In genomic region chr3:64842299-64842698, GRCm38 (mm10) we compare ENCODE assay signal across 10 mouse cellular contexts. TPM values are rescaled to one million over a fixed set of nuclear protein-coding genes. Genes with fewer than 3 reads are reported as not detected.
DNase-seq lines count a peak whose midpoint lies in the region; ATAC-seq and TF ChIP-seq lines count a peak whose summit lies in the region.
"Had no signal": no experiment of that assay in that cellular context is flagged by ENCODE, and none has a peak within 500 bp of the region (broad histone marks: within the 10 kb centered on the region; RNA-seq: fewer than 3 reads in every experiment).

No protein-coding gene starts in this region.

- TF ChIP-seq POLR2A in thymus, adult 2 months (IDR thresholded peaks at IDR 0.05; ENCODE audit: control insufficient read depth, extremely low read depth, insufficient read depth, low read length, poor library complexity): no peak

- peak; percentile 2 for DNase-seq in thymus, adult 2 months
- no peak for DNase-seq in thymus, postnatal 36 days
- DNase-seq in adrenal gland, adult 8-10 months: peak; percentile 4
- DNase-seq in embryo, embryonic 9.5 days (ENCODE audit: extremely low spot score): peak; percentile 61
- DNase-seq in hindbrain, postnatal 0 days (ENCODE audit: low spot score): peak; percentile 75
- peak; percentile 62 for DNase-seq in left cerebral cortex, postnatal 4 days
- DNase-seq in retina, embryonic 14.5 days (ENCODE audit: low spot score): peak; percentile 81

- 14% methylated on average over 4 of the region's 4 CpGs for WGBS in thymus, adult 2 months
- WGBS in hindbrain, postnatal 0 days: 18% methylated on average over 4 of the region's 4 CpGs

- H3K4me2 ChIP-seq in hindbrain, postnatal 0 days (ENCODE audit: low read depth, low read length): no peak overlapping the region

- H3K9ac ChIP-seq in hindbrain, postnatal 0 days (replicated peaks; ENCODE audit: low read length): no peak overlapping the region

- no peak overlapping the region for H3K27ac ChIP-seq in thymus, adult 2 months (ENCODE audit: control insufficient read depth, insufficient read depth, low read length)
- no peak overlapping the region for H3K27ac ChIP-seq in hindbrain, postnatal 0 days

- H3K27me3 ChIP-seq in thymus, adult 2 months (ENCODE audit: control insufficient read depth, insufficient read depth, low read length): no peaks in the 10 kb centered on the region
- no peaks in the 10 kb centered on the region for H3K27me3 ChIP-seq in hindbrain, postnatal 0 days (ENCODE audit: insufficient read depth, low read length)

- ATAC-seq in hindbrain, postnatal 0 days: no peak
- ATAC-seq in activated CD4-positive, CD25-positive, alpha-beta regulatory T cell, adult 4 months: no peak

- H3K4me3 ChIP-seq in thymus, adult 2 months (ENCODE audit: control insufficient read depth, insufficient read depth, low read length): no peak overlapping the region
- no peak overlapping the region for H3K4me3 ChIP-seq in hindbrain, postnatal 0 days (ENCODE audit: low read length)

- no peaks in the 10 kb centered on the region for H3K9me3 ChIP-seq in hindbrain, postnatal 0 days (ENCODE audit: low read length)

- TF ChIP-seq CTCF in thymus, adult 2 months (IDR thresholded peaks at IDR 0.05; ENCODE audit: borderline replicate concordance, control insufficient read depth, extremely low read depth, insufficient read depth, low read length, poor library complexity): no peak
- peak; percentile 80 for TF ChIP-seq CTCF in hindbrain, postnatal 0 days (IDR thresholded peaks at IDR 0.05; ENCODE audit: low read depth)

- H3K36me3 ChIP-seq in thymus, adult 2 months (ENCODE audit: control insufficient read depth, insufficient read depth, low read length): no peaks in the 10 kb centered on the region
- H3K36me3 ChIP-seq in hindbrain, postnatal 0 days (ENCODE audit: insufficient read depth, low read length): no peaks in the 10 kb centered on the region

- no peaks in the 10 kb centered on the region for H3K4me1 ChIP-seq in thymus, adult 2 months (replicated peaks; ENCODE audit: control insufficient read depth, insufficient read depth, low read length)
- no peaks in the 10 kb centered on the region for H3K4me1 ChIP-seq in hindbrain, postnatal 0 days (ENCODE audit: insufficient read depth, low read length)

- intact Hi-C loops in left cerebral cortex, postnatal 4 days (cut with DNase I): no loop called here

RNA-seq across cellular contexts. Expression of gene Vmn2r7, which starts 2.3 kb away (rescaled TPM):
- polyA plus RNA-seq in thymus, adult 2 months (2012; rRNA removed): not detected in 2 replicates
- total RNA-seq in adrenal gland, adult 8-10 months (2022): not detected
- total RNA-seq in hindbrain, postnatal 0 days (2014; rRNA removed): 0.21 TPM in 1 of 2 replicates, not detected in the other
- not detected in 2 replicates for polyA plus RNA-seq in hindbrain, postnatal 0 days (2015; fragmentation: Nextera tagmentation; extraction: Ambion mirVana)
- not detected for total RNA-seq in left cerebral cortex, postnatal 4 days (2021)
- not detected for polyA plus RNA-seq in activated CD4-positive, CD25-positive, alpha-beta regulatory T cell, adult 4 months (2017; shearing (Covaris generic))
- polyA plus RNA-seq: heart, embryonic 14.5 days; small intestine, adult 2 months had no signal

Comparison
In these comparisons a context has a peak if more than half of its experiments do, and no peak if none do; other contexts are left out.
1. DNase-seq: peak in thymus, adult 2 months (single experiment), adrenal gland, adult 8-10 months (single experiment), embryo, embryonic 9.5 days (single experiment), hindbrain, postnatal 0 days (single experiment), left cerebral cortex, postnatal 4 days (single experiment) and retina, embryonic 14.5 days (single experiment); none in thymus, postnatal 36 days (0 of 2).